Mouse (Mus musculus): ENCODE data around the gene Trio. TPM values are rescaled to one million over a fixed set of nuclear protein-coding genes. Genes with fewer than 3 reads are reported as not detected.

Trio gene
- polyA plus RNA-seq, 1 experiment = 24.7 TPM

DNA sequence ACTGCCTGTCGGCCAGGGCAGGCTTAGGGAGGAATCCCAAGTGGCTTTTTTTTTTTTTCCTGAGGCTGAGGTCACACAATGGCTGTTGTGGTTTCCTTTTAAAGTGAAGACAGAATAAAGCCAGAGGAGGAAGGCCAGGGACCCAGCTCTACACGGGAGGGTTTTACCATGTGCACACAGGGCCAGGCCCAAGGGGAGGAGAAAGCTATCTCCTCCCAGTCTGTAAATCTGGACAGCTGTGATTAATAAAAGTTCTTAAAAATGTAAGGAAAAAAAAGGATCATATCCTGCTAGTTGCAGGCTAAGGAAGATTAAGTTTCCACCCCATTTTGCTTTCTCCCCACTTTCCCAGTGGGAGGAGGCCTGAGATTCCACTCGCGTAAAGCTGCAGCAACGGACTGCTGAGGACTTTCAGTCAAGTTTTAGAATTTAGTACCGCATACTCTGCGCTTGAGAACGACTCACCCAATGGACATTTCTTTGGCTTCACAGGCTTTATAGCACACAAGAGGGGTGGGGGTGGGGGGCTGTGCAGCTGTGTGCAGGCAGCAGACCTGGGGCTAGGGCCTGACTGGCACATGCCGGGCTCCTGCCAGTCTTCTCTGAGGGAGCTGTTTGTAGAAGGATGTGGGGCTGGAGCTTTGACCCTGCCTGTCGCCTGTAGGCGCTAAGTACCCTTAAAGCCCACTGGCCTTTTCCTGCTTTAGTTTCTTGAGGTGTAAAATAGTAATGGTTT, 248.0 kb downstream of the Trio start:
- no peak for TF ChIP-seq CTCF (IDR thresholded peaks at IDR 0.05; ENCODE audit: control insufficient read depth, insufficient read depth, low read length)
- H3K27ac ChIP-seq (ENCODE audit: control insufficient read depth, insufficient read depth, low read depth, low read length, poor library complexity) = no peak overlapping the region
- 67% methylated on average over 11 of the region's 11 CpGs for WGBS
- no peak overlapping the region for H3K4me3 ChIP-seq (replicated peaks; ENCODE audit: control insufficient read depth, low read depth, low read length)
- peaks cover under 1% of the 10 kb centered on the region for H3K4me1 ChIP-seq (ENCODE audit: control insufficient read depth, insufficient read depth, low read length)

DNA sequence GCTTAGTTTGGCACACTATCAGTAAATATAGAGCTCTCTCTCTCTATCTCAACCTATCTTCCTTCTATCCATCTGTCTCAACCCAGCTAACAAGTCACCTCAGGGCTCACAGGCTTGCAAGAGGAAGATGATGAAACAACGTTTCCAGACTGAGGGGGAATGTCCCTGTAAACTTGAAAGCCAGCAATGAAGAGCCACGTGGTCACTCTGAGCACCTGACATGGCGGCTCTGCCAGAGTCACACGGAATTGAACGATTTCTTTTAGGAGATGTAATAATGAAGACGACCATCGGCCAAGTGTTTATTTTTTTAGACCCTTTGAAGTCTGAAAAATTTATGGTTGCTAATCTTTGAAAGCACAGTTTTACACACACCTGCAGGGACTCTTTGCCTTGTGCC, 251.2 kb downstream of the Trio start:
- Histone ChIP-seq H3K4me3 (replicated peaks; ENCODE audit: control insufficient read depth, low read depth, low read length) (no peak overlapping the region), H3K4me1 (ENCODE audit: control insufficient read depth, insufficient read depth, low read length) (peaks cover 1% of the 10 kb centered on the region; the same call in 1 of the 2 replicates), H3K27ac (ENCODE audit: control insufficient read depth, insufficient read depth, low read depth, low read length, poor library complexity) (no peak overlapping the region)
- no peak for TF ChIP-seq POLR2A (IDR thresholded peaks at IDR 0.05; ENCODE audit: borderline replicate concordance, control insufficient read depth, low read depth, low read length)
- no peak for TF ChIP-seq CTCF (IDR thresholded peaks at IDR 0.05; ENCODE audit: control insufficient read depth, insufficient read depth, low read length)
- 62% methylated on average over 7 of the region's 7 CpGs for WGBS

DNA sequence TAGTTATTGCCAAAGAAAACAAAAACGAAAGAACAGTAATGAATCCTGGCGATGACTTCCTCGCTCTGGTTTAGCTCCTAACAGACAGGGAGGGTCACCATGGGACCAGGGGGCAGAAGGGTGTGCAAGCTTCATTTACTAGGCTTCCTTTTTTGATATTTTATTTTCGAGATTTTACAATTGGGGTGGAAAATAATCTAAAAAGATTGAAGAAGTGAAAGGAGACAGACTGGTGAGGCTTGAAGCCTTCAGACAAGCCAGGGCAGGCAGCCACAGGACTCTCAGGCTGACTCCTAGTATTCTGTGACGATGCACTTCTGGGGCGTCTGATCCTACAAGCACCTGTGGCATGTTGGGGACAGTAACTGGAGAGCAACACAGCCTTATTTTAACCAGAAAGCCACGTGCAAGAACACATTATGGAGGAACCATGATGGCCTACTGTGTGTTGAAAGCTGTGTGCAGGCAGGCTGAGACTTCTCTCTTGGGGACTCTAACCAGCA, 253.5 kb downstream of the Trio start:
- TF ChIP-seq POLR2A (IDR thresholded peaks at IDR 0.05; ENCODE audit: borderline replicate concordance, control insufficient read depth, low read depth, low read length) (no peak), CTCF (IDR thresholded peaks at IDR 0.05; ENCODE audit: control insufficient read depth, insufficient read depth, low read length) (no peak)
- Histone ChIP-seq H3K4me3 (replicated peaks; ENCODE audit: control insufficient read depth, low read depth, low read length) (no peak overlapping the region), H3K4me1 (ENCODE audit: control insufficient read depth, insufficient read depth, low read length) (peaks cover 3% of the 10 kb centered on the region), H3K27ac (ENCODE audit: control insufficient read depth, insufficient read depth, low read depth, low read length, poor library complexity) (no peak overlapping the region)
- WGBS = 72% methylated on average over 7 of the region's 7 CpGs

DNA sequence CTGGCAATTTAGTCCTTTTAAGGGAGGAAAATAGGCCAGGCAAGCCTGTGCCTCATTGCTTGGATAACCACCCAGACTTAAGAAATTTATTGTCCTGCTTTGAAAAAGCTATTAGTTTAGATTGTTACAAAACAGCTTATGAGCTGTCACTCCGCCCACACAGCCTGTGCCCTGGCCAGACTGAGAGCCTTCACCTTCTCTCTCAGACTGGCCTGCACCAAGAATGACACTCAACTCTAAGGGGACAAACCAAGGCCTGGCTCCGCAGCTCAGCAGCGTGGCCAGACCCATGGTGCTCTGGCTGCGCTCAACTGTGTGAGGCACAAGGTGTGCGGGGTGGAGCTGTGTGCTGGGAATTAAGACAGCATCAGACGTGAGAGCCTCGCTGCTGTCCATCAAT, 254.1 kb downstream of the Trio start:
- 80% methylated on average over 7 of the region's 7 CpGs for WGBS
- Histone ChIP-seq H3K4me3 (replicated peaks; ENCODE audit: control insufficient read depth, low read depth, low read length) (no peak overlapping the region), H3K4me1 (ENCODE audit: control insufficient read depth, insufficient read depth, low read length) (peaks cover 3% of the 10 kb centered on the region), H3K27ac (ENCODE audit: control insufficient read depth, insufficient read depth, low read depth, low read length, poor library complexity) (peak overlapping the region; percentile 35)
- no peak for TF ChIP-seq POLR2A (IDR thresholded peaks at IDR 0.05; ENCODE audit: borderline replicate concordance, control insufficient read depth, low read depth, low read length)
- no peak for TF ChIP-seq CTCF (IDR thresholded peaks at IDR 0.05; ENCODE audit: control insufficient read depth, insufficient read depth, low read length)

DNA sequence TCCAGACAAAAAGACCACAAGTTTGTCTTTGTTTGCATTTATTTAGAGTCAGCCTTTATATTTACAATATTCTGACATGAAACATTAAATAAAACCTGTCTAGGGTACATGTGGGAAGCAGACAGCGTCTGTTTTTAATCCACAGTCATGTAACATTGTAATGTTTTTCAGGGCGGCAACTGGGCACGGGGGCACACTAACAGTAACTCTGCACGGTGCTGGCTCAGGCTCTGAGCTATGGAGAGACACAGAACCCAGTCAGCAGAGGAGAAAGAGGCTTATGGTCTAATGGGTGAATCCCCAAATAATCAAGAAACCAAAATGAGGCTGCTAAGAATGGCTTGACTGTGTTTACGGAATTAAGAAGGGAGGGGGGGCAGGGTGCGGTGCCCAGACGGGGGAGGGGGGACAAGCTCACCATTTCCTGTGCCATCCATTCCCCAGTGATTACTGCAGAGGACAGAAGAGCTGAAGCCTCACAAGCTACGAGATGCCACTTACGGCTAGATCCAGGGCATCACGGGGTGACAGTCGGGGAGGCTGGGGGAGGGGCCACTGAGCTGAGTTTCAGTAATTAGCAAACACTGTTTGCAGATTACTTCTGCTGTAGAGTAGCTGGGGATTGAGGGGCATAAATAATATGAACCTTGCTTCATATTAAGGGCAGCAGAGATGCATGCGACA, 255.0 kb downstream of the Trio start:
- peaks cover 3% of the 10 kb centered on the region for H3K4me1 ChIP-seq (ENCODE audit: control insufficient read depth, insufficient read depth, low read length)
- H3K4me3 ChIP-seq (replicated peaks; ENCODE audit: control insufficient read depth, low read depth, low read length) = no peak overlapping the region
- WGBS = 81% methylated on average over 12 of the region's 12 CpGs
- TF ChIP-seq CTCF (IDR thresholded peaks at IDR 0.05; ENCODE audit: control insufficient read depth, insufficient read depth, low read length) (no peak), POLR2A (IDR thresholded peaks at IDR 0.05; ENCODE audit: borderline replicate concordance, control insufficient read depth, low read depth, low read length) (no peak)
- H3K27ac ChIP-seq (ENCODE audit: control insufficient read depth, insufficient read depth, low read depth, low read length, poor library complexity) = no peak overlapping the region

DNA sequence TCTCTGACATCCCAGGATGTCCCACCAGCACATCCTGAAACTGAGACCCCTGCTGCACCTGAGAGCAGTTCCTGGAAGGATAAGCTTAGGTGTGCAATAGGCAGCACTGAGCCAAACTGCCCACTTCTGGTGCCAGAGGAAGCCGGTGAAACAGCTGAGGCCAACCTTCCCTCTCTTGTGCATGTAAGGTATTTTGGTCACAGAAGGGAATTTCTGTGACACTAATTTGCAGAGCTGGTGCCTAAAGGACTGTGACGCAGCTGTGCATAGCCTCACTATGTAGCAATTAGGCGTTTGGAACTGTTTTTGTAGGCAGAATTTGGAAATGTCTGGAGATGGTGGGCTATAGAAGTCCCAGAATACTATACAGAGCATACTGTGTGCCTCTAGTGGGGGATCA, 264.2 kb downstream of the Trio start:
- TF ChIP-seq POLR2A (IDR thresholded peaks at IDR 0.05; ENCODE audit: borderline replicate concordance, control insufficient read depth, low read depth, low read length) (no peak), CTCF (IDR thresholded peaks at IDR 0.05; ENCODE audit: control insufficient read depth, insufficient read depth, low read length) (no peak)
- no peaks in the 10 kb centered on the region for H3K4me1 ChIP-seq (ENCODE audit: control insufficient read depth, insufficient read depth, low read length)
- no peak overlapping the region for H3K4me3 ChIP-seq (replicated peaks; ENCODE audit: control insufficient read depth, low read depth, low read length)
- WGBS = 87% methylated on average over 3 of the region's 3 CpGs
- H3K27ac ChIP-seq (ENCODE audit: control insufficient read depth, insufficient read depth, low read depth, low read length, poor library complexity) = no peak overlapping the region

DNA sequence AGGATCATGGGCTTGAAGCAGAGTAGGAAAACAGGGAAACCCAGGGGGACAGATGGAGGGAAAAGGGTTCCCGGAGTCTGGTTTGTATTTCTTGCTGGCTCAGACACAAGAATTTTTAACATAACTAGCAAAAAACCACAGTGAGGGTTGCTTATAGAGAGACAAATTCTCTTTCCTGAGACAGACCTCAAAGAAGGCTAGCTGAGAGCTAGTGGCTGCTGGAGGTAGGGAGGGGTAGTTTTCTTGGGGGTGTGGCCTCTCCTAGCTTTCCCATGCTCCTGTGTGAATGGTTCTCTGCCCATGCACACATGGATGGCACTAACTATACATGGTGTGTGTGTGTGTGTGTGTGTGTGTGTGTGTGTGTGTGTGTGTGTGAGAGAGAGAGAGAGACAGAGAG, 265.0 kb downstream of the Trio start:
- Histone ChIP-seq H3K4me1 (ENCODE audit: control insufficient read depth, insufficient read depth, low read length) (no peaks in the 10 kb centered on the region), H3K4me3 (replicated peaks; ENCODE audit: control insufficient read depth, low read depth, low read length) (no peak overlapping the region), H3K27ac (ENCODE audit: control insufficient read depth, insufficient read depth, low read depth, low read length, poor library complexity) (no peak overlapping the region)
- 85% methylated on average over 1 of the region's 1 CpGs for WGBS
- no peak for TF ChIP-seq CTCF (IDR thresholded peaks at IDR 0.05; ENCODE audit: control insufficient read depth, insufficient read depth, low read length)
- TF ChIP-seq POLR2A (IDR thresholded peaks at IDR 0.05; ENCODE audit: borderline replicate concordance, control insufficient read depth, low read depth, low read length) = no peak

DNA sequence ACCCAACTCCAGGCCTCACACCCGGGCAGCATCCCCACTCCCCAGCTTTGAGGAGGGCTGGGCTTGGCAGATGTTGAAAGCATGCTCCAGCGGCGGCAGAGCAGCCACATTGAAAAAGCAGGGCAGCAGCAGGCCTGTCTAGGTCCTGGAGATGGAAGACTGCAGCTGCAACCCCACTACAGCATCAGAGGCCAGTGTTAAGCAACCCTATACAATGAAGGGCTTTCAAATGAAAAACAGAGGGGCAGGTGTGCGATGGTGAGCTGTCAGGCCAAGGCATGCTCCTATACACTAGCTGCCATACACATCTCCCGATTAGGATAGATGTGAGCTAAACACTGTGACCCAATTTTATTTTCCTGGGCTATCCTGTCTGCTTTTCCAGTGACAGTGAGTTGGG, 265.8 kb downstream of the Trio start:
- TF ChIP-seq CTCF (IDR thresholded peaks at IDR 0.05; ENCODE audit: control insufficient read depth, insufficient read depth, low read length) (no peak), POLR2A (IDR thresholded peaks at IDR 0.05; ENCODE audit: borderline replicate concordance, control insufficient read depth, low read depth, low read length) (no peak)
- no peaks in the 10 kb centered on the region for H3K4me1 ChIP-seq (ENCODE audit: control insufficient read depth, insufficient read depth, low read length)
- peak overlapping the region; percentile 35; the same call in 1 of the 2 replicates for H3K27ac ChIP-seq (ENCODE audit: control insufficient read depth, insufficient read depth, low read depth, low read length, poor library complexity)
- H3K4me3 ChIP-seq (replicated peaks; ENCODE audit: control insufficient read depth, low read depth, low read length) = no peak overlapping the region
- WGBS = 82% methylated on average over 5 of the region's 5 CpGs
